Mouse (Mus musculus) thymus, adult 2 months (tissue): Measurements from ENCODE around the gene Tra2a.

Experiments
- CTCF ChIP-seq: fragments of 200-500 bp; IDR thresholded peaks from 2 replicates; pipeline ENCODE4 v1.5.1; 2012; ENCODE audit warnings: mild to moderate bottlenecking, control low read depth, low read length, moderate library complexity, borderline replicate concordance; ENCODE audit not compliant: control insufficient read depth, poor library complexity, insufficient read depth; ENCODE audit errors: extremely low read depth
- POLR2A ChIP-seq: fragments of 200-500 bp; IDR thresholded peaks from 2 replicates; pipeline ENCODE4 v1.6.1; 2012; ENCODE audit warnings: mild to moderate bottlenecking, low read length, control low read depth, moderate library complexity; ENCODE audit not compliant: control insufficient read depth, poor library complexity, insufficient read depth; ENCODE audit errors: extremely low read depth

DNA sequence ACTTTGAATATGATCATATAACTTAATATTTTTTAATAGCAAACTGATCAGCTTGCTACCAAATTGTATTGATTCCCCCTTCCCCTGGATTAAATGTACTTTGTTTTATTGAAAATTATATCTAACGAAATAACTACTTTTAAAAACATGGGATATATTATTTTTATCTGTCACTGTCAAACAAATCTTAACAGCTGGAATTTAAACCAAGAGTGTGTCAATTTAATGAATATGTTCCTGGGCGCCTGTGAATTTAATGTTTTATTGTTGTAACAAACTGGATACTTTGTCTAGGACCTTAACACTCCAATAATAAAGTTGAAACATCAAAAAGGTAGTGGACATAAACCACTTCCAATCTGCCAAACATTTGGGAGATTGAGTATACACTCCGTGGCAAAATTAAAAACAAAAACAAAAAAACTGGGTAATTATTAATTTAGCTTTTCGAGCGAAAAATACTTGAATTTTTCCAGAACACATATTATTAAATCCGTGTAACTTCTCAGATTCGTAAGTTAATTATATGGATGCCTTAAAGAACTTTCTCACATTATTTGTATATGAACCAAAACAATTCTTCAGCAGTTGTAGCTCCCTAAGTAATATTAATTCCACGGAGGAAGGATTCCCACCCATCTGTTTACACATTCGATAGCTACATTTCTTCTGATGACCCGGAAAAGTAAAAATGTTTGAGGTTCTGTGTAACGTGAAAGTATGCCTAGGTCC is 46.9 kb downstream of the Tra2a start:
- TF ChIP-seq POLR2A (no peak), CTCF (no peak)
